Mouse (Mus musculus): ENCODE measurements at regions not wholly inside any gene's neighbourhood (a gene's known extent, or its start where the extent isn't known, plus 50 kb on each side); places are given as distances from the start of the nearest gene placed in this dataset.

- in situ Hi-C loops (cut with MboI; ENCODE audit: low sequenced_read_pairs in 2 of 2, unreplicated experiment in 2 of 2), result no loop called here
- no peaks in the 10 kb centered on the region for H3K4me1 ChIP-seq (ENCODE audit: control insufficient read depth in 2 of 2, insufficient read depth in 2 of 2, low read length in 2 of 2, poor library complexity in 1 of 2)
- no peak overlapping the region for H3K9ac ChIP-seq (ENCODE audit: insufficient read depth, low read depth, low read length, poor library complexity, severe bottlenecking)
- TF ChIP-seq MAFK (IDR thresholded peaks at IDR 0.05; ENCODE audit: insufficient read depth, low read depth, low read length), result no peak
- TF ChIP-seq ZC3H11A (IDR thresholded peaks at IDR 0.05; ENCODE audit: borderline replicate concordance, low read depth, low read length), result no peak
- no peak for TF ChIP-seq ZNF384 (IDR thresholded peaks at IDR 0.05; ENCODE audit: low read depth, low read length)
- no peak for TF ChIP-seq CHD2 (IDR thresholded peaks at IDR 0.05; ENCODE audit: low read depth, low read length)
- TF ChIP-seq HCFC1 (IDR thresholded peaks at IDR 0.05; ENCODE audit: borderline replicate concordance, insufficient read depth, low read length), result no peak
- no peak overlapping the region for H3K4me3 ChIP-seq (ENCODE audit: insufficient read depth in 1 of 2, low read depth in 1 of 2, low read length in 2 of 2, poor library complexity in 1 of 2, severe bottlenecking in 1 of 2)
- H3K27ac ChIP-seq (ENCODE audit: insufficient read depth, low read depth, low read length, poor library complexity, severe bottlenecking), result no peak overlapping the region
- H3K36me3 ChIP-seq (ENCODE audit: control insufficient read depth, insufficient read depth, low read length, poor library complexity, severe bottlenecking), result no peaks in the 10 kb centered on the region
- no peaks in the 10 kb centered on the region for H3K9me3 ChIP-seq (ENCODE audit: control insufficient read depth, insufficient read depth, low read depth, low read length)
- no peak for DNase-seq (ENCODE audit: low read depth, low spot score)
Measured at GRCm38 (mm10) chr1:14570113-14570512, 1523.0 kb downstream of the 4930444P10Rik start.

GRCm38 (mm10) chr1:14567006-14567405 lies 1526.1 kb downstream of the 4930444P10Rik start:
- Histone ChIP-seq H3K36me3 (ENCODE audit: control insufficient read depth, insufficient read depth, low read length, poor library complexity, severe bottlenecking) (no peaks in the 10 kb centered on the region), H3K27ac (ENCODE audit: insufficient read depth, low read depth, low read length, poor library complexity, severe bottlenecking) (no peak overlapping the region), H3K4me3 (ENCODE audit: insufficient read depth in 1 of 2, low read depth in 1 of 2, low read length in 2 of 2, poor library complexity in 1 of 2, severe bottlenecking in 1 of 2) (no peak overlapping the region), H3K9ac (ENCODE audit: insufficient read depth, low read depth, low read length, poor library complexity, severe bottlenecking) (no peak overlapping the region), H3K4me1 (ENCODE audit: control insufficient read depth in 2 of 2, insufficient read depth in 2 of 2, low read length in 2 of 2, poor library complexity in 1 of 2) (no peaks in the 10 kb centered on the region), H3K9me3 (ENCODE audit: control insufficient read depth, insufficient read depth, low read depth, low read length) (no peaks in the 10 kb centered on the region)
- no peak for DNase-seq (ENCODE audit: low read depth, low spot score)
- in situ Hi-C loops (cut with MboI; ENCODE audit: low sequenced_read_pairs in 2 of 2, unreplicated experiment in 2 of 2), result no loop called here
- TF ChIP-seq ZNF384 (IDR thresholded peaks at IDR 0.05; ENCODE audit: low read depth, low read length) (no peak), MAFK (IDR thresholded peaks at IDR 0.05; ENCODE audit: insufficient read depth, low read depth, low read length) (no peak), CHD2 (IDR thresholded peaks at IDR 0.05; ENCODE audit: low read depth, low read length) (no peak), HCFC1 (IDR thresholded peaks at IDR 0.05; ENCODE audit: borderline replicate concordance, insufficient read depth, low read length) (no peak), ZC3H11A (IDR thresholded peaks at IDR 0.05; ENCODE audit: borderline replicate concordance, low read depth, low read length) (no peak)

GRCm38 (mm10) chr1:14566386-14566785 lies 1526.7 kb downstream of the 4930444P10Rik start:
- H3K36me3 ChIP-seq (ENCODE audit: control insufficient read depth, insufficient read depth, low read length, poor library complexity, severe bottlenecking), result no peaks in the 10 kb centered on the region
- no peak overlapping the region for H3K27ac ChIP-seq (ENCODE audit: insufficient read depth, low read depth, low read length, poor library complexity, severe bottlenecking)
- in situ Hi-C loops (cut with MboI; ENCODE audit: low sequenced_read_pairs in 2 of 2, unreplicated experiment in 2 of 2), result no loop called here
- H3K4me3 ChIP-seq (ENCODE audit: insufficient read depth in 1 of 2, low read depth in 1 of 2, low read length in 2 of 2, poor library complexity in 1 of 2, severe bottlenecking in 1 of 2), result no peak overlapping the region
- H3K9ac ChIP-seq (ENCODE audit: insufficient read depth, low read depth, low read length, poor library complexity, severe bottlenecking), result no peak overlapping the region
- no peaks in the 10 kb centered on the region for H3K4me1 ChIP-seq (ENCODE audit: control insufficient read depth in 2 of 2, insufficient read depth in 2 of 2, low read length in 2 of 2, poor library complexity in 1 of 2)
- H3K9me3 ChIP-seq (ENCODE audit: control insufficient read depth, insufficient read depth, low read depth, low read length), result no peaks in the 10 kb centered on the region
- DNase-seq (ENCODE audit: low read depth, low spot score), result no peak
- TF ChIP-seq CHD2 (IDR thresholded peaks at IDR 0.05; ENCODE audit: low read depth, low read length) (no peak), MAFK (IDR thresholded peaks at IDR 0.05; ENCODE audit: insufficient read depth, low read depth, low read length) (no peak), ZC3H11A (IDR thresholded peaks at IDR 0.05; ENCODE audit: borderline replicate concordance, low read depth, low read length) (no peak), HCFC1 (IDR thresholded peaks at IDR 0.05; ENCODE audit: borderline replicate concordance, insufficient read depth, low read length) (no peak), ZNF384 (IDR thresholded peaks at IDR 0.05; ENCODE audit: low read depth, low read length) (no peak)
